Mouse (Mus musculus) limb, embryonic 12.5 days (tissue): ENCODE measurements around the gene Pramel1. TPM values are rescaled to one million over a fixed set of nuclear protein-coding genes. Genes with fewer than 3 reads are reported as not detected.
"Not testable (repeated sequence)": the region's sequence is repeated elsewhere in the genome, so short reads cannot be mapped to it uniquely, and the experiment has no call there.

ENCODE experiments used
- ATAC-seq: fragments of 200-750 bp; cut with Nextera tagmentation; 2 replicates; pipeline ENCODE4 v1.8.0; 2017; ENCODE audit warnings: low read depth, moderate TSS enrichment; ENCODE audit not compliant: insufficient number of reproducible peaks, insufficient read depth, low FRiP score, low TSS enrichment
- H3K27ac ChIP-seq: fragments of 300-500 bp; sonication (generic); 2 replicates; pipeline ENCODE4 v1.5.1; 2016; ENCODE audit warnings: mild to moderate bottlenecking, moderate library complexity
- H3K27me3 ChIP-seq: fragments of 300-500 bp; sonication (generic); 2 replicates; pipeline ENCODE4 v1.6.1; 2016; ENCODE audit warnings: mild to moderate bottlenecking, moderate library complexity
- H3K36me3 ChIP-seq: fragments of 300-500 bp; sonication (generic); 2 replicates; pipeline ENCODE4 v1.6.1; 2016; ENCODE audit warnings: mild to moderate bottlenecking, moderate library complexity
- H3K4me1 ChIP-seq: fragments of 300-500 bp; sonication (generic); replicated peaks from 2 replicates; pipeline ENCODE4 v1.6.1; 2016
- H3K4me2 ChIP-seq: fragments of 300-500 bp; sonication (generic); 2 replicates; pipeline ENCODE4 v1.6.1; 2016; ENCODE audit warnings: mild to moderate bottlenecking, moderate library complexity
- H3K4me3 ChIP-seq: fragments of 300-500 bp; sonication (generic); replicated peaks from 2 replicates; pipeline ENCODE4 v1.5.1; 2016; ENCODE audit warnings: mild to moderate bottlenecking
- H3K9ac ChIP-seq: fragments of 300-500 bp; sonication (generic); replicated peaks from 2 replicates; pipeline ENCODE4 v1.6.1; 2016; ENCODE audit warnings: mild to moderate bottlenecking, moderate library complexity
- H3K9me3 ChIP-seq: fragments of 300-500 bp; sonication (generic); 2 replicates; pipeline ENCODE4 v1.6.1; 2016; ENCODE audit warnings: mild to moderate bottlenecking, moderate library complexity
- WGBS: fragments of 180-500 bp; shearing (Covaris S2); methylation state at CpG from one replicate; pipeline ENCODE4 v1.1.7; 2016; 5-methylcytosine and 5-hydroxymethylcytosine counted together
- polyA plus RNA-seq: library from polyadenylated mRNA; unstranded; fragments of >200 nt; fragmentation: Nextera tagmentation; extraction: Ambion mirVana; gene quantifications from 2 replicates; pipeline ENCODE4 v1.2.1, GENCODE M21; 2016

Gene Pramel1
- polyA plus RNA-seq, 1 experiment from 2014 or later, result not detected

DNA sequence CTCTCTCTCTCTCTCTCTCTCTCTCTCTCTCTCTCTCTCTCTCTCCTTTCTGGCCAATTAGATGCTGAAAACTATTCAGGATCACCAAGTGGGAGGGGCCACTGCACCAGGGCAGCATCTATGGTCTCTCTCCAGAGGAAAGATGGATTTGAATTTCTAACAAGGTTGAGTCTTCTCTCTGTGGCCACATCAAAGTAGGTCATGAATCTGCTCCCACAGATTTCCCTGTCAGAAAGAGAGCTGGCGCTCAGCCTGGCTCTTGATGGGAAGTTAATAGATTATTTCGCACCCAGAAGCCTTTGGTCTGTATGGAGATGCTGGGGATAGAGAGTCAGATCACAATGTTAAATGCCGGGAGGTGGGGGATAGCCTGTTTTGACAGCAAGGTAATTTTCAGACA is 12.1 kb upstream of the Pramel1 start:
- Histone ChIP-seq H3K36me3 (no peaks in the 10 kb centered on the region), H3K9me3 (no peaks in the 10 kb centered on the region), H3K4me2 (no peak overlapping the region), H3K27ac (no peak overlapping the region), H3K9ac (no peak overlapping the region), H3K27me3 (peaks cover 24% of the 10 kb centered on the region), H3K4me1 (no peaks in the 10 kb centered on the region), H3K4me3 (no peak overlapping the region)
- ATAC-seq, result no peak
- WGBS, result 75% methylated on average over 3 of the region's 3 CpGs

DNA sequence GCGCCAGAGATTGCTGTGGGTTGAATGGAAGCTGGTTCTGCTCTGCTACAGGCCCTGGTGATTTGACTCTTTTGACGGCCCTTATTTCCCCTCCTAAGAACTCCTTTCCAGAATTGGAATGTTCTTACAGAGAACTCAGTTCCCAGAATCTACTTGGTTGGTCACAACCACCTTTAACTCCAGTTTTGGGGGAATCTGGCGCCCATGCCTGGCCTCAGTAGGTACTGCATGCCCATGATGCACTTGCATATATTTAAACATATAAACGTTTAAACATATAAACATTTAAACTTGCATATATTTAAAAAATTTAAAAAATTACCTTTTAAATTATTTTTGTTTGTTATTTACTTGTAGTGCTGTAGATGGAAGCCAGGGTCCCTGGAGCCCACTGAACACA is 10.6 kb upstream of the Pramel1 start:
- WGBS, result 39% methylated on average over 4 of the region's 4 CpGs
- H3K9ac ChIP-seq, result no peak overlapping the region
- H3K27me3 ChIP-seq, result peaks cover 19% of the 10 kb centered on the region
- no peak overlapping the region for H3K4me3 ChIP-seq
- no peak overlapping the region for H3K27ac ChIP-seq
- no peak for ATAC-seq
- H3K36me3 ChIP-seq, result no peaks in the 10 kb centered on the region
- H3K4me2 ChIP-seq, result no peak overlapping the region
- H3K4me1 ChIP-seq, result no peaks in the 10 kb centered on the region
- no peaks in the 10 kb centered on the region for H3K9me3 ChIP-seq

DNA sequence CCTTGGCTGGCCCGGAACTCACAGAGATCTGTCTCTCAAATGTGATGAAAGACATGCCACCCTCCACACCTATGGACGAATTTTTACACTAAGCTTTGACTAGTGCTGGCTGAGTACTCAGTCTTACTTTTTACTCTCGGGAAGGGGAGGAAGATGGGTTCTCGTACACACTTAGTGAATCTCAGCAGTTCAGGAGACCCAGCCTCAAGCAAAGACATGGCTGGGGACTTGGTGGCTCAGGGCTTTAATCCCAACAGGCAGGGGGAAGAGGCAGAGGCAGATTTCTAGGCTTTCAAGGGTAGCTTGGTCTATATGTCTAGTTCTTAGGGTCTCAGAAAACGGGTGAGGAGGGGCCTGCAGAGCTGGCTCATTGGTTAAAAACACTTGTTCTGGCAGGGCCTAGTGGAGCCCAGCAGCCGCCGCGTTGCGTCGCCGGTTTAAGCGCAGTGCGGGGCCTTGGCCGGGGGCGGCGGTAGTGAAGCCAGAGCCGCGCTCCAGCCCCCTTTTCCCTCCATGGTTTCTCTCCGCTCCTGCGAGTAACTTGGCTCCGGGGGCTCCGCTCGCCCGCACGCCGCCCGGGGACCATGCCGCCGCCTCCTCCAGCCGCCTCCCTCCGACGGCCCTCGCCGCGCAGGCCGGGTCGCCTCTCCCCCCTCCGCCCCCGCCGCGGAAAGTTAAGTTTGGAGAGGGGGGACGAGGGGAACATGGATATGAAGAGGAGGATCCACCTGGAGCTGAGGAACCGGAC is 5.1 kb upstream of the Pramel1 start:
- Histone ChIP-seq H3K27ac (no peak overlapping the region), H3K27me3 (no peaks in the 10 kb centered on the region), H3K9me3 (peaks cover 3% of the 10 kb centered on the region), H3K4me2 (peak overlapping the region; percentile 57), H3K4me1 (no peaks in the 10 kb centered on the region), H3K9ac (peak overlapping the region; percentile 55; the same call in 1 of the 2 replicates), H3K4me3 (peak overlapping the region; percentile 38), H3K36me3 (no peaks in the 10 kb centered on the region)
- peak; percentile 72 for ATAC-seq
- WGBS, result 8% methylated on average over 43 of the region's 43 CpGs

DNA sequence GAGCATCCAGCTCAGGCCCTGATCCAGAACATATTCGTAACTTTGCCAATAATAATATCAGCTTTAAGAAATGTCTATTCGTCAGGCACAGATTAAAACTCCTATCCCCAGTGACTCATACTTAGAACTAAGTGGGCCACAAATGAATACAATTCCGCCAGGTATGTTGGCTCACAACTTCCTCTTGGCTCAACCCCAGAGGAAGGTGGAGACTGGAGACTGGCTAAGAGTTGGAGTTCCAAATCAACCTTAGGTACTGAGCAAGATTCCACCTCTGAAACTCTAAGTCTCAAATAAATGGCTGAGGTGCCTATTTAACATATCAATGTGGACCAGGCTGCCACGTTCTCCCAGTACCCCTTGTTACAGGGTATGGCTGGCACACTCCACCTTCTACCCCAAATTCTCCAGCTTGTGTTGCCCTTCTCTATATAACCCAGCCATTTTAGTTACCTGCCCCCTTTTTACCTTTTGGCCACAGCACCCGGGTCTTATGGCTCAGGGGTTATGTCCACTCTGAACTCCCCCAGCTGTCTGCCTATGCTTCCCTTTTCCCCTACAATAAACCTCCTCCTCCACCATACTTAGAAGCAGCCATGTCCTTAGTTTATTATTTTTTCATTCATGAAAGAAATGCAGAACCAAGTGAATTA is 17.5 kb downstream of the Pramel1 start:
- H3K4me1 ChIP-seq, result no peaks in the 10 kb centered on the region
- H3K27ac ChIP-seq, result no peak overlapping the region
- H3K9me3 ChIP-seq, result peaks cover 9% of the 10 kb centered on the region
- peak overlapping the region; percentile 53 for H3K4me3 ChIP-seq
- H3K9ac ChIP-seq, result no peak overlapping the region
- H3K36me3 ChIP-seq, result peaks cover 28% of the 10 kb centered on the region
- peak overlapping the region; percentile 52 for H3K4me2 ChIP-seq
- no peaks in the 10 kb centered on the region for H3K27me3 ChIP-seq
- 75% methylated on average over 5 of the region's 5 CpGs for WGBS
- ATAC-seq, result peak; percentile 41; the same call in 1 of the 2 replicates

DNA sequence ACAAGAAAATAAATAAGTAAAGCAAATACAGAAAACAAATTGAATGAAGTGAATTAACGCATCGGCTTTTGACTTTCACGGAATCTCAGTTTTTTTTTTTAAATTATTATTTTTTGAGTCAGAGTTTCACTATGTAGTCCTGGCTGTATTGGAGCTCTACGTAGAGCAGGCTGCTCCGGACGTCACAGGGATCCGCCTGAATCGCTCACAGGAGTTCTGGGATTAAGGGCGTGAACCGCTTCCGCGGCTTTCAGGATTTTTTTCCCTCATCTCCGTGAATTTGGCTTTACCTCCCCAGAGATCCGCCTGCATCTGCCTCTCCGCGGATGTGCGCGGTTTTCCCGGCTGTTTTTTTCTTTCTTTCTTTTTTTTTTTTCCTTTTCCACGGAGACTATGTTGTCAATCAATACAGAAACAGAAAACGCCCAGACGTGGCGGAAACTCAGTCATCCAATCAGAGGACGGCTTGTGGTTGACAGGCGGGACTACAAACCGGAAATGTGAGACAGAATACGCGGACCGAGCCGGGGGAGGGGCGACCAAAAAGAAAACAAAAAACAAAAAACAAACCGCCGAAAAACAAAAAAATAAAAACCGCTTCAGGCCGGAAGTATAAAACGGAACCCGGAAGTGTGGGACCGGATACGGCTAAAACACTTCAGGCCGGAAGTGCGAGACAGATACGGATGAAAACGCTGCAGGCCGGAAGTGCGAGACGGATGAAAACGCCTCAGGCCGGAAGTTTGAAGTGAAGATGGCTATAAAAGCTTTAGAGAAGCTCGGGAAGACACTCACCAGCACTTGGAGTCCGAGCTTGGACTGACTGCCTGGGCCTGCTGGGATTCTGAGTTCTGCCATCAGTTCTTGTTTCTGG is 18.2 kb downstream of the Pramel1 start, which contains the start of gene Pramef8:
Gene Pramef8 (plus strand): TSS at position 208 of the 874 bp plus-strand sequence.
- Histone ChIP-seq H3K4me2 (peak within 1 kb of the TSS; percentile 52), H3K4me3 (peak within 1 kb of the TSS; percentile 53), H3K27me3 (no peaks in the 10 kb centered on the region), H3K9me3 (peaks cover 9% of the 10 kb centered on the region), H3K27ac (peak within 1 kb of the TSS; percentile 83), H3K4me1 (no peaks in the 10 kb centered on the region), H3K36me3 (peaks cover 35% of the 10 kb centered on the region), H3K9ac (peak within 1 kb of the TSS; percentile 51)
- WGBS, result 1% methylated on average over 50 of the region's 50 CpGs
- peak; percentile 89 for ATAC-seq

DNA sequence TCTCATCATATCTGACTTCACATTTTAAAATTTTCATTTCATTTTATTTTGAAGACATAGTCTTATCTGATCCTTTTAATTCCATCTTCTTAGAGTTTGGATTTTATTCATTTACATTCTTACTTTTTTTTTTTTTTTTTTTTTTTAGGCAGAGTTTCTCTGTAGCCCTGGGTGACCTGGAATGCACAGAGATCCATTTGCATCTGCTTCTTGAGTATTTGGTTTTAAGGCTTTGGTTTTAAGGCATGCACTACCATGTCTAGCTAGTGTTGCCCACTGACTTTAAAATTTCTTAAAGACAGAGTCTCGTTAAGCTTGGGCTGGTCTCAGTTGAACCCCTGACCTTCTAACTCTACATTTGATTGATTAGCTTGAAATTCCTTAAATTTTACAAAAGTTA is 19.4 kb downstream of the Pramel1 start:
- H3K4me3 ChIP-seq, result no peak overlapping the region
- H3K27me3 ChIP-seq, result no peaks in the 10 kb centered on the region
- H3K4me1 ChIP-seq, result no peaks in the 10 kb centered on the region
- H3K4me2 ChIP-seq, result no peak overlapping the region
- H3K9ac ChIP-seq, result no peak overlapping the region
- H3K36me3 ChIP-seq, result peaks cover 47% of the 10 kb centered on the region
- no peak for ATAC-seq
- 100% methylated on average over 1 of the region's 1 CpGs for WGBS
- peaks cover 9% of the 10 kb centered on the region for H3K9me3 ChIP-seq
- no peak overlapping the region for H3K27ac ChIP-seq

DNA sequence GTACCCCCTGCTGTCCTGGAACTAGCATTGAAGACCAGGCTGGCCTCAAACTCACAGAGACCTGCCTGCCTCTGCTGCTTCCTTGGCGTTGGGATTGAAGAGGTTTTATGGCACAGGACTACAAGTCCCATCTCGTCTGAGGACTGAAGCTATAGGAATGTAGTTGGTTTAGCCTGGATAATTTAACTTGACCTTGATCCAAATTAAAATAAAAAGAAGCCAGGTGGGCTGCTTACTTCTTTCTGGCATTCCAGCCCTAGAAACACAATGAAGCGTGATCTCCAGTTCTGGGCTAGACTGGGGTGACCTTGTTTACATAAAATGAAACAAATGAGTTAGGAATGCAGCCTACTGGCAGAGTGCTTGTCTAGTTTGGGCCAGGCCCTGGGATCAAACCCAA is 19.9 kb downstream of the Pramel1 start:
- no peak overlapping the region for H3K27ac ChIP-seq
- H3K4me2 ChIP-seq, result no peak overlapping the region
- peaks cover 52% of the 10 kb centered on the region for H3K36me3 ChIP-seq
- no peak overlapping the region for H3K4me3 ChIP-seq
- peaks cover 9% of the 10 kb centered on the region for H3K9me3 ChIP-seq
- no peaks in the 10 kb centered on the region for H3K4me1 ChIP-seq
- H3K27me3 ChIP-seq, result no peaks in the 10 kb centered on the region
- no peak overlapping the region for H3K9ac ChIP-seq
- ATAC-seq, result no peak
- WGBS, result 93% methylated on average over 3 of the region's 3 CpGs

DNA sequence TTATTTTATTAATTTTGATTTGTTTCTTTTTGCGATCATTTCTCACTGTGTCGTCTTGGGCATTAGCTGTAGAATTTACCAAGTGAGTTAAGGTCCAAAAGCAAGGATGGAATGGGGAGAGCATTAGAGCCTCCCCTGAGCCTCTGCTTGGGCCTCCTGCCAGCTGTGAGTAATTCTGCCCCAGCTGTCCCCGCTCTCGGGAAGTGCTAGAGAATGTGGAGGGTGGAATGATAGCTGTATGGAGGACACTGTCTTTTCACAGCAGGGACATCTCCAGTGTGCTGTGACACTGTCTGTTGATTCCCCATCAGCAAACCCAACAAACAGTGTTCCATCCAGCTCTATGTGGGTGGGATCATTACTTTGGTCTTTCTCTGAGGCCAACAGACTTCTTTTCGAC is 32.5 kb downstream of the Pramel1 start:
- H3K27ac ChIP-seq, H3K9me3 ChIP-seq, H3K4me2 ChIP-seq, ATAC-seq, H3K4me3 ChIP-seq, H3K4me1 ChIP-seq, H3K27me3 ChIP-seq, H3K36me3 ChIP-seq, H3K9ac ChIP-seq: not testable (repeated sequence)
- 65% methylated on average over 5 of the region's 5 CpGs for WGBS

Other genes starting within 250 kb of the Pramel1 start
- 16.2 and 19.0 TPM in 2 replicates for gene Prdm2, start 181.4 kb upstream of the Pramel1 start, polyA plus RNA-seq
- gene Pdpn, start 94.9 kb upstream of the Pramel1 start, polyA plus RNA-seq, result 41.5 and 43.7 TPM in 2 replicates
- 0.63 and 0.67 TPM in 2 replicates for gene Lrrc38, start 44.7 kb upstream of the Pramel1 start, polyA plus RNA-seq
- 21.9 and 23.6 TPM in 2 replicates for gene Pramef8, start 18.0 kb downstream of the Pramel1 start, polyA plus RNA-seq
- gene Oog4, start 55.9 kb downstream of the Pramel1 start, polyA plus RNA-seq, result not detected in 2 replicates
- not detected in 2 replicates for gene Gm13043, start 116.9 kb downstream of the Pramel1 start, polyA plus RNA-seq
- not detected in 2 replicates for gene Gm13040, start 141.5 kb downstream of the Pramel1 start, polyA plus RNA-seq
- not detected in 2 replicates for gene BC080695, start 157.3 kb downstream of the Pramel1 start, polyA plus RNA-seq
- not detected in 2 replicates for gene Gm13057, start 157.3 kb downstream of the Pramel1 start, polyA plus RNA-seq
- gene Gm13083, start 220.6 kb downstream of the Pramel1 start, polyA plus RNA-seq, result not detected in 2 replicates